Mouse (Mus musculus): ENCODE results near the gene Gimap7.
A peak's percentile ranks its signal among the peaks of the same experiment; 100 is the strongest.
"Not testable (repeated sequence)": the region's sequence is repeated elsewhere in the genome, so short reads cannot be mapped to it uniquely, and the experiment has no call there.

The Gimap7 gene

DNA sequence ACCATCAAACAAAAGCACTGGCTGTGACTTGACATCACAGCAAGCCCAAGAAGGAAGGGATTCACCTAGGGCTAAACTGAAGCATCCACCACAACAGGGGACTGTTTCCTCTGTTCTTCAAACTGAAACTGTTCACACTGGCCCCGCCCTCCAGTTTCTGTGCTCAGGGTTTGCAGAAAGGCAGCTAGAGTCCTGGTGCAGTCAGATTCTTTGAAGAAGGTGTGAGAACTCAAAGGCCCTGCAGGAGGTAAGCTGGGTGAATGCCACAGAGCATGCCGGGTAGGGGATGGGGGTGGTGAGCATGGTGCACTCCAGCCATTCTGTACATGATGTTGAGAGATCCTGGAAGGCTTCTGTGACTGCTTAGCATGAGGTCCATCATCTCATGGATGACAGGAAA is at the start of gene Gimap7, which contains the start of gene Gm28053:
Gene Gimap7 (plus strand): TSS at position 167 of the 400 bp plus-strand sequence.
Gene Gm28053 (plus strand): TSS at position 153 of the 400 bp plus-strand sequence.
- no peak for DNase-seq (ENCODE audit: low spot score in 2 of 2)

DNA sequence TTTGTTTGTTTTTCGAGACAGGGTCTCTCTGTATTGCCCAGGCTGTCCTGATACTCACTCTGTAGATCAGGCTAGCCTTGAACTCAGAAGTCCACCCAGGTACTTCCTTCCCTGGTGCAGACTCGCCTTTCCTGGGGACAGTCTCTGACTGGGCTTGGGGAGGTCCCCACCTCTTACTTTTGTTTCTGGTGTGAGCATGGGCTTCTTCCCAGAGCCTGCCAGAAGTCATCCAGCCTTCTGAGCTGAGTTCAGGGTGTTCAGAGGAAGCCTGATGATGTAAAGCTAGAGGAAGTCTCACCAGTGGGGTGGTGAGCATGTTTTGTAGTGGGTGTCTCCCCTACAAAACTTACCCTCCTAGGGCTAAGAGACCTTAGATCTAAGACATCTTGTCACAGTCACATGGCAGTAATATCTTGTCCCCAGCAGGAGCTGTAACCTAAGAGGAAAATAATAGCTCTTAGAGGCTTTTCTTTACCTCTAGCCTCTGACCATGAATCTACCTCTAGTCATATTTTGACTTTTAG is 48.9 kb upstream of the Gimap7 start:
- DNase-seq (ENCODE audit: low spot score in 2 of 2): no peak

- no peak for DNase-seq (ENCODE audit: low spot score in 2 of 2)
Measured at GRCm38 (mm10) chr6:48674291-48675058, 43.9 kb upstream of the Gimap7 start.

GRCm38 (mm10) chr6:48675400-48675930 is 43.0 kb upstream of the Gimap7 start:
- no peak for DNase-seq (ENCODE audit: low spot score in 2 of 2)

- DNase-seq (ENCODE audit: low spot score in 2 of 2): peak; percentile 58 to 68
Measured at GRCm38 (mm10) chr6:48675931-48676859, 42.2 kb upstream of the Gimap7 start, which contains the start of gene Gimap9. Gene Gimap9, plus strand, starts transcription at chr6:48676129.

- DNase-seq (ENCODE audit: low spot score in 2 of 2): no peak
Measured at GRCm38 (mm10) chr6:48676860-48677415, 41.5 kb upstream of the Gimap7 start.

DNA sequence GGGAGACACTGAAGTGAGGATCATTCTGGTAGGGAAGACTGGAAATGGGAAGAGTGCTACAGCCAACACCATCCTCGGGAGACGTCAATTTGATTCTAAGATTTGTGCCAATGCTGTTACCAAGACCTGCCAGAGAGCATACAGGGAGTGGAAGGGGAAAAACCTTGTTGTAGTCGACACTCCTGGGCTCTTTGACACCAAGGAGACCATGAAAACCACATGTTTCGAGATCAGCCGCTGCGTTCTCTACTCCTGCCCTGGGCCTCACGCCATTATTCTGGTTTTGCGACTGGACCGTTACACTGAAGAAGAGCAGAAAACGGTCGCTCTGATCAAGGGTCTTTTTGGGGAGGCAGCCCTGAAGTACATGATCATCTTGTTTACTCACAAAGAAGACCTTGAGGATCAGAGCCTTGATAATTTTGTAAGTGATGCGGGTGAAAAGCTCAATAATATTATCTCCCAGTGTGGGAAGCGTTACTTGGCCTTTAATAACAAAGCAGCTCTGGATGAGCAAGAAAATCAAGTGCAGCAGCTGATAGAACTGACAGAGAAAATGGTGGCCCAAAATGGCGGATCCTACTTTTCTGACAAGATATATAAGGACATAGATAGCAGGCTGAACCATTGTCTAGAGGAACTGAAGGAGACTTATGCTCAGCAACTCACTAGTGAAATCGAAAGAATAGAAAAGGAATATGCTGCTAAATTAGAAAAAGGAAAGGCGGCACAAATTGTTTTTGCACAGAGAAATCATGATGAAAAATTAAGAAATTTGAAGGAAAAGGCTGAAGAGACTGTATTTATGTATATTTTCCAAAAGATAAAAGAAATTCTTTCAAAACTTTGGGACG is 40.7 kb upstream of the Gimap7 start:
- no peak for DNase-seq (ENCODE audit: low spot score in 2 of 2)

- no peak for DNase-seq (ENCODE audit: low spot score in 2 of 2)
Measured at GRCm38 (mm10) chr6:48678391-48678790, 40.0 kb upstream of the Gimap7 start.

DNA sequence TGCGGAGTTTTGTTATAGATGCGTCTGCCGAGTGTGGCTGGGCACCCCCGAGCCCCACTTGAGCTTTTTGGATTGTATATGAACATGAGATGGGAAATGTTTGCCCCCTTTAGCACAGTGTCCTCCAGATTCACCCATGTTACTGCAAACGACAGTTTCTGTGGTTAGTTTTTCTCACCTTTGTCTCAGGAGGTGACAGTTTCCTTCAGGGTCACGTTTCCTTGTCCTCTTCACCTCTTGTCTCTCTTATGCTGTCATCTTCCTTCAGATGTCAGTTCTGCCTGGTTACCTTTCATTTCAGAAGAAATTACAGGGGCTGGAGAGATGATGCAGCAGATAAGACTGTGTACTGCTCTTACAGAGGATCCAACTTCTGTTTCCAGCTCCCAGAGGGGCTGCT is 38.7 kb upstream of the Gimap7 start:
- no peak for DNase-seq (ENCODE audit: low spot score in 2 of 2)

DNA sequence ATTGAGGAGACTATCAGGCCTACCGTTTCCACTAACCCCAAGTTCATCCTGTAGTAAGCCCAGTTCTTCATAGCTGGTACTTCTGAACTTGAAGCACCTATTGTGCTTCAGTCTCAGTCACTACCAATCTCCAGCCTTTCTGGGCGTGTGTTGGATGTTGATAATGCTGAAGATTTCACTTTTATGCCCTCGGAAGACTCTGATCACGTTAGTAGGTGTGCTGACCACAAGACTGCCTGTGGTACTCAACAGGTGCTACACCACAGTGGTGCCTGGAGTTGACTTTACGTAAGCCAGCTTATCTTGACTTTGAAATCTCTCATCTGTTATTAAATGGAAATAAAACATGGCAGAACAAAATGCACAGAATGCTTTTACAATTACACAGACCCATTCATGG is 38.0 kb upstream of the Gimap7 start:
- DNase-seq (ENCODE audit: low spot score in 2 of 2): no peak

- no peak for DNase-seq (ENCODE audit: low spot score in 2 of 2)
Measured at GRCm38 (mm10) chr6:48681472-48682090, 36.8 kb upstream of the Gimap7 start.

- no peak for DNase-seq (ENCODE audit: low spot score in 2 of 2)
Measured at GRCm38 (mm10) chr6:48682271-48682670, 36.1 kb upstream of the Gimap7 start.

DNA sequence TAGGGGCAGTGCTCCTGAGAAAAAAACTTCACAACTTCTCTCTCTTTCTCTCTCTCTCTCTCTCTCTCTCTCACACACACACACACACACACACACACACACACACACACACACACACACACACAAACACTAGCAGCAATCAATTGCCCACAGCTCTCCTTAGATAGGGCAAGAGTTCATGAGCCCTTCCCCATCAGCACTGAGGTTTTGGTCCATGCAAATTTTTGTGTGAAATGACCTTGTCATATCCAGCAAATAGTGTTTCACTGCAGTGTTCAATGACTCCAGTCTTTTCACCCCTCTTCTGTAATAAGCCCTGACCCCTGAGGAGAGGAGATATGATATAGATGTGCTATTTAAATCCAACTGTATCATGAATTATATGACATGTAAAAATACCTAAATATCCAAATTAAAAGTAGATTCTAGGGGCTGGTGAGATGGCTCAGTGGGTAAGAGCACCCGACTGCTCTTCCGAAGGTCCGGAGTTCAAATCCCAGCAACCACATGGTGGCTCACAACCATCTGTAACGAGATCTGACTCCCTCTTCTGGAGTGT is 35.1 kb upstream of the Gimap7 start:
- DNase-seq (ENCODE audit: low spot score in 2 of 2): not testable (repeated sequence)

DNA sequence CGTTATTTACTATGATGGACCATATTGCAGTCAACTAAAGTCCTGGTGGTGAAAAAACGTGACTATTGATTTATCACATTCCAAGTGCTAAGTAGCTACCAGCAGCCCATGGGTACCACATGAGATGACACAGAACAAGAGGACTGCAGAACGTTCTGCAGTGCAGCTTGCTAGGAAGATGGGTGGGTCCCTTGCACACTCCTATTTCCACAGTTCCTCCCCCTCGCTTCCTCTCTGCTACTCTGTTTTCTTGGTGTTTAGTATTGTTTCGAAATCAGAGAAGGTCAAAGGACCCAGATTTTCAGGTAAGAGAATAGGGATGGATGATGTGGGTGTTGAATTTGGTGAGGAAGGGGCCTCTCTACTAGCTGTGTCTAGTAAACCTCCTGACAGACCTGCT is 34.1 kb upstream of the Gimap7 start, which contains the start of gene Gimap4:
Gene Gimap4 (plus strand): TSS at position 231 of the 400 bp plus-strand sequence.
- no peak for DNase-seq (ENCODE audit: low spot score in 2 of 2)

DNA sequence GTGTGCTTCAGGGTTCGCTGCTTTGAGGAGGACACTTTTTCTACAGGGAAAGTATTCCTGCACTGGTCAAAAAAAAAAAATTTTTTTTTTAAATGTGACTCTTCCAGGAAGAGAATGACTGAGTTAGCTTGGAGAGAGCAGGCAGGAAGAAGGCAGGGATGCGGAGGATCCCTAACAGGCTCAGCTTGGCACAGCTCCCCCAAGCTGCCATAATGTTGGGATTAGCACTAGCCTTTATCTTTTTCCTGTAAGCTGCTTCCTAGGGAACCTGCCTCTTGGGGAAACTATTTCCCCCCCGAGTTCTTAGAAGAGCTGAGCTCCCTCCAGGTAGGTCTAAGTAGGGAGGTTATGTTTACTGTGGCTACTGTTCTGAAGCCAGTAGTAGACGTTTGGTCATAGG is 33.6 kb upstream of the Gimap7 start:
- DNase-seq (ENCODE audit: low spot score in 2 of 2): no peak

DNA sequence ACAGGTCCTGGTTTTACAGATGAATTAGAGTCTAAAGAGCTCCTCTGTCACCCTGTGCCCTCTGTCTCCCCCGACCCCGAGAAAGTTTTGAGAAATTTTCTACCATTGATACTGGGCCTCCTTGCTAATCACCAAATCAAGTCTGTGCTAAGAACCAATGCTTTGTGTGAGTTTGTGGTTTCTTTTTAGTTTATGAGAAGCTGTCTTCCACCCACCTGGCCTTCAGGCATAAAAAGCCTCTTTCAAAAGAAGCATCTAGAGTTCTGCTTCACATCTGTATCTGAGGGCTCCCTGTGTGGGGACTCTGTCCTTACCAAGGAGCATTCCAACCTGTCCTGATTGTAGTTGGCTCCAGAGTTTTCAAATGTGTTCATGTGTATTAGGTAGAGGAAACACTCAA is 33.2 kb upstream of the Gimap7 start:
- no peak for DNase-seq (ENCODE audit: low spot score in 2 of 2)

DNA sequence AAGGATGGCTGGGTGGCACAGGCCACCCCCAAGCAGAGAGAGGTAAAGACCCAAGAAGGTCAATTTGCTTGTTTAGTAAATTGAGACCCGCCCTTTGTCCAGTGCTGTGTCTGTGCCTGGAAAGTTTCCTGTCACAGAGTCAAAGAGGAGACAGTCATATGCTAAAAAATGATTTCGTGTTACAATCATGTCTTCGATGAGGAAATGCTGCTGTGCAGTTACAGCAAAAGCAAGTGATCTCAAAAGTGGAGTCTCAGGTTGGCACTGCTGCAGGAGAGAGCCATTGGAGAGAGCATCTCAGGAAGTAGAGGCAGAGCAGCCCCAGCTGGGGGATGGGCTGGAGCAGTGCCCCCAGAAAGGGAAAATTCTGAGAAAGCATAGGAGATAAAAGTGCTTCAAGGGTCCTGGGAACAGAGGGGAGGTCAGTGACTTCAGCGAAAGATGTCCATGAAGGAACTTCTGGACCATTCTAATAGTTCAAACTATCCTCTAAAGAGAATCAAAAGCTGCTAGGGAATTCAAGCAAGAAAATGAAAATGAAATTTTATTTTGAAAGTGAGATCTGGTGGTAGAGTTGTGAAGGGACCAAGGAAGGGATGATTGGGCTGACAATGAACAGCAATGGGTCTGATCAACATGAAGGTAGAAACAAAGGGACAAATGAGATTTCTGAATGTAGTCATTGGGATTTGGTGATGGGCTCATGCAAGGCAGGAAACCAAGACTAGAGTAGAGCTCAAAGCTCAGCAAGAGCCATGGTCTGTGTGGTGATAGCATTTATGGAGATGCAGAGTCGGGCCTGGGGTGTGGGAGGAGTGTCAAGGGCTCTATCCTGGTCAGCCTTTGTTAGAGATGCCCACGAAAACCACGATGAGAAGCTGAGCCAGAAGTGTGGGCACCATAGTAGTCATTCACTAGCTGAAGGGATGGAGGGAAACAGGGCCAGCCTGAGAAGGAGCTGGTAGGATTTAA is 32.4 kb upstream of the Gimap7 start:
- DNase-seq (ENCODE audit: low spot score in 2 of 2): no peak

- DNase-seq (ENCODE audit: low spot score in 2 of 2): no peak
Measured at GRCm38 (mm10) chr6:48687077-48687476, 31.3 kb upstream of the Gimap7 start.

DNA sequence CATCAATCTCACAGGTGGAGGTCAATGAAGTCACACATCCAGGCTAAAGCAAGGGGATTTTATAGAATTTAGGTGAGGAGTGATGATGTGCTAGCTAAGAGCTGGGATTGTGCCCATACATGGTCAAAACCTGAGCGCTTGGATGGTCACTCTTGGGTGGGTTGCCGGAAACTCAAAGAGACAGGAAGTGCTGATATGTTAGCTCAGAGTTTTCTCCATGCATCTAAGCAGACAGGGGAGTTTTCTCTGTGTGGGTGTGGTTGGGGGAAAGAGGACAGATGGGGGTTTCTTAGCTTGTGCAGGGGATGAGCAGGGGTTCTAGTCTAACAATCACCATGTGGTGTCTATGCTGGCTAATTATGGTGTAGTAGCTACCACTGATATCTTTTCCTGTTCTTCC is 29.1 kb upstream of the Gimap7 start:
- no peak for DNase-seq (ENCODE audit: low spot score in 2 of 2)
